Mouse (Mus musculus) small intestine, adult 2 months (tissue): ENCODE results near the gene Mctp1.

ENCODE experiments used
- CTCF ChIP-seq: fragments of 200-500 bp; IDR thresholded peaks from 2 replicates; pipeline ENCODE4 v1.5.1; 2012; ENCODE audit warnings: low read depth, mild to moderate bottlenecking, control low read depth, inconsistent platforms, low read length, moderate library complexity, mixed read lengths; ENCODE audit not compliant: insufficient replicate concordance, insufficient read length; ENCODE audit errors: extremely low read depth
- POLR2A ChIP-seq: fragments of 200-500 bp; IDR thresholded peaks from 2 replicates; pipeline ENCODE4 v1.6.1; 2012; ENCODE audit warnings: low read depth, mild to moderate bottlenecking, control low read depth, inconsistent platforms, low read length, moderate library complexity

GRCm38 (mm10) chr13:76611499-76611898, 227.2 kb downstream of the Mctp1 start:
- TF ChIP-seq POLR2A = no peak
- TF ChIP-seq CTCF = no peak
